Mouse (Mus musculus) stomach, embryonic 15.5 days (tissue): ENCODE results near the gene Capzb. TPM values are rescaled to one million over a fixed set of nuclear protein-coding genes. Genes with fewer than 3 reads are reported as not detected.
A peak's percentile ranks its signal among the peaks of the same experiment; 100 is the strongest.

Experiments used
- ATAC-seq: fragments of 200-750 bp; cut with Nextera tagmentation; 2 replicates; pipeline ENCODE4 v1.8.0; 2017; ENCODE audit warnings: low read depth, moderate number of reproducible peaks, moderate TSS enrichment; ENCODE audit not compliant: insufficient read depth, low FRiP score
- H3K27ac ChIP-seq: fragments of 300-500 bp; sonication (generic); 2 replicates; pipeline ENCODE4 v1.5.1; 2015; ENCODE audit warnings: mild to moderate bottlenecking, inconsistent platforms
- H3K27me3 ChIP-seq: fragments of 300-500 bp; sonication (generic); replicated peaks from 2 replicates; pipeline ENCODE4 v1.6.1; 2015; ENCODE audit warnings: inconsistent platforms
- H3K36me3 ChIP-seq: fragments of 300-500 bp; sonication (generic); 2 replicates; pipeline ENCODE4 v1.6.1; 2015; ENCODE audit warnings: inconsistent platforms
- H3K4me1 ChIP-seq: fragments of 300-500 bp; sonication (generic); 2 replicates; pipeline ENCODE4 v1.6.1; 2015; ENCODE audit warnings: inconsistent platforms
- H3K4me2 ChIP-seq: fragments of 300-500 bp; sonication (generic); 2 replicates; pipeline ENCODE4 v1.6.1; 2015; ENCODE audit warnings: mild to moderate bottlenecking, inconsistent platforms
- H3K4me3 ChIP-seq: fragments of 300-500 bp; sonication (generic); replicated peaks from 2 replicates; pipeline ENCODE4 v1.5.1; 2015; ENCODE audit warnings: inconsistent platforms
- H3K9ac ChIP-seq: fragments of 300-500 bp; sonication (generic); 2 replicates; pipeline ENCODE4 v1.6.1; 2015; ENCODE audit warnings: inconsistent platforms
- H3K9me3 ChIP-seq: fragments of 300-500 bp; sonication (generic); 2 replicates; pipeline ENCODE4 v1.6.1; 2016; ENCODE audit warnings: inconsistent platforms
- WGBS: fragments of 180-500 bp; shearing (Covaris S2); methylation state at CpG from one replicate; pipeline ENCODE4 v1.1.7; 2015; 5-methylcytosine and 5-hydroxymethylcytosine counted together
- microRNA-seq: library from miRNA; unstranded; fragments of <30 nt; microRNA quantifications from one replicate; pipeline ENCODE4, GENCODE M21; 2016
- polyA plus RNA-seq: library from polyadenylated mRNA; unstranded; fragments of >200 nt; fragmentation: Nextera tagmentation; extraction: Ambion mirVana; gene quantifications from 2 replicates; pipeline ENCODE4 v1.2.1, GENCODE M21; 2015

The Capzb gene
- polyA plus RNA-seq, 1 experiment from 2014 or later, result 375 TPM

DNA sequence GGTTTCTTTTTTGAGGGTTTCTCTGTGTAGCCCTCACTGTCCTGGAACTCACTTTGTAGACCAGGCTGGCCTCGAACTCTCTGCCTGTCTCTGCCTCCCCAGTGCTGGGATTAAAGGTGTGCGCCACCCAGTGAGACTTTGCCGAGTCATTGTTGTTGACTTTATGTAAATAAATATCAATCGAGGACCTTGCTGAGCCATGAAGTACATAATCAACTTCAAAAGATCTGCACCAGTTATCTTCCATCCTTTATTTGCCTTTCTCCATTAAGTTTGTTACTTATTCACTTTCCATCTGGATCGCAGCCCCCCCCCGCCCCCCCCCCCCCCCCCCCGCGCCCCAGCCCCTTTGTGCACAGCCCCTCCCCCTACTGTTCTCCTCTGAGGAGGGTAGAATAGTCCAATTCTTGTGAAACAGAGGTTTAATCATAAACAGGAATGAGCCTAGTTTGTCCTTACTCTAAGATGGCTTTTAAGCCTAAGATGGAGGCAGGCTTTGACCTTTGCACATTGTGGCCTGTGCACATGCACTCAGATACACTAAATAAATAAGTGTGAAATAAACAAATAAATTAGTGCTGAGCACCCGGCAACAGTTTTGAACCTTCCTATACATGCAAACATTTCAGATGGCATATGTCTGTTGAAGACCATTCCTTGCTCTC lies 142.1 kb downstream of the Capzb start:
- Histone ChIP-seq H3K4me1 (peaks cover 3% of the 10 kb centered on the region; the same call in 1 of the 2 replicates), H3K9ac (no peak overlapping the region), H3K4me2 (no peak overlapping the region), H3K27me3 (no peaks in the 10 kb centered on the region; the same call in 1 of the 2 replicates), H3K36me3 (no peaks in the 10 kb centered on the region), H3K9me3 (no peaks in the 10 kb centered on the region), H3K27ac (no peak overlapping the region), H3K4me3 (no peak overlapping the region)
- ATAC-seq, result no peak
- 49% methylated on average over 6 of the region's 9 CpGs for WGBS

DNA sequence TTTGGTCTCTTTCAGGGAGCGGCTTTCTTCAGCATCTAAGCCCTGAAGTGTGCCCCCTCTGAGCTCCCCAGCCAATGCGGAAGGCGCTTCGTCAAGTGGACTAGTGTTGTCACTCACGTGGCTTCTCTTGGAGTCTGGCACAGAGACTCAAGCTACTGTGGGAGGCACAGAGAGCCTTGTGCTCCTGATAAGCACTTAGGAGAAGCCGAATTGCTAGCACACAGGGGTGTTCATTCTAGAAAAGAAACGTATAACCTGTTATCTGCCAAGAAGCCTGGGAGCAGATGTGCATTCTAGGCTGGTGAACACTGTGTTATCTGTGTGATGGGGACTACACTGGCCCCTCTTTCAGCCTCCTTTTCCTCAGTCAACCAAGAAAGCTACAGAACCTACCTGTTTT lies 142.8 kb downstream of the Capzb start:
- WGBS, result 52% methylated on average over 7 of the region's 7 CpGs

GRCm38 (mm10) chr4:139336822-139337483 lies 144.3 kb downstream of the Capzb start:
- no peaks in the 10 kb centered on the region; the same call in 1 of the 2 replicates for H3K27me3 ChIP-seq
- ATAC-seq, result peak; percentile 69
- peaks cover 3% of the 10 kb centered on the region; the same call in 1 of the 2 replicates for H3K4me1 ChIP-seq
- 23% methylated on average over 24 of the region's 24 CpGs for WGBS
- H3K27ac ChIP-seq, result no peak overlapping the region
- H3K36me3 ChIP-seq, result no peaks in the 10 kb centered on the region
- H3K9me3 ChIP-seq, result no peaks in the 10 kb centered on the region
- H3K4me2 ChIP-seq, result peak overlapping the region; percentile 53
- no peak overlapping the region for H3K9ac ChIP-seq
- peak overlapping the region; percentile 29 for H3K4me3 ChIP-seq

More for the DNA sequence above, 142.8 kb downstream of the Capzb start:
- Histone ChIP-seq H3K4me3 (no peak overlapping the region), H3K9me3 (no peaks in the 10 kb centered on the region), H3K4me1 (peaks cover 3% of the 10 kb centered on the region; the same call in 1 of the 2 replicates), H3K36me3 (no peaks in the 10 kb centered on the region), H3K4me2 (no peak overlapping the region), H3K9ac (no peak overlapping the region), H3K27ac (no peak overlapping the region), H3K27me3 (no peaks in the 10 kb centered on the region; the same call in 1 of the 2 replicates)
- peak; percentile 72 for ATAC-seq

DNA sequence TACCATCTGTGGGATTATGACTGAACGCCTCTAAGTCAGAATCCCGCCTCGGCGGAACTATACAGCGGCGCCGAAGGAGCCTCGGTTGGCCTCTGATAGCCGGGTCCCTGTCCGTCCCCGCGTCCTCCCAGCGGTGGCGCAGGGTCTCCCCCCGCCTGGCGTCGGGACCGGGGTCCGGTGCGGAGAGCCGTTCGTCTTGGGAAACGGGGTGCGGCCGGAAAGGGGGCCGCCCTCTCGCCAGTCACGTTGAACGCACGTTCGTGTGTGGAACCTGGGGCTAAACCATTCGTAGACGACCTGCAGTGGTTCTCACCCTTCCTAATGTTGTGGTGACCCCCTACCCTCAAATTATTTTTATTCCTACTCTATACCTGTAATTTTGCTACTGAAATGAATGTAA lies 145.4 kb downstream of the Capzb start:
- ATAC-seq, result no peak
- WGBS, result 43% methylated on average over 33 of the region's 33 CpGs
- Histone ChIP-seq H3K27me3 (no peaks in the 10 kb centered on the region; the same call in 1 of the 2 replicates), H3K4me3 (no peak overlapping the region), H3K36me3 (no peaks in the 10 kb centered on the region), H3K4me2 (no peak overlapping the region), H3K9ac (no peak overlapping the region), H3K27ac (no peak overlapping the region), H3K4me1 (peaks cover 3% of the 10 kb centered on the region; the same call in 1 of the 2 replicates), H3K9me3 (no peaks in the 10 kb centered on the region)

DNA sequence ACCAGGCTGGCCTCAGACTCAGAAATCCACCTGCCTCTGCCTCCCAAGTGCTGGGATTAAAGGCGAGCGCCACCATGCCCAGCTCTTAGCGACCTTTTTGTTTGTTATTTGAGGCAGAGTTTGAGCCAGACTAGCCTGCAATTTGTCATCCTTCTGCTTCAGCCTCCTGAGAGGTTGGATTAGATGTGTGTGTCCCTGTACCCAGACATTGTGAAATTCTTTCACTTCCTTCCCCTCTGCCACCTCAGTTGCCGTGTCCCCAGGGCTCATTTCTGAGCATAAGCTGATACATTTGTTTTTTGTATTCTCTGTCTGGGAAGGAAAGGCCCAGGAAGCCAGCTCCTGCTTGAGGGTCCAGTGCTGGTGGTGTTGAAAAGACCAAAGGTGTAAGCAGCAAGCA lies 148.1 kb downstream of the Capzb start:
- H3K4me3 ChIP-seq, result no peak overlapping the region
- no peak overlapping the region for H3K9ac ChIP-seq
- no peak overlapping the region for H3K27ac ChIP-seq
- no peak for ATAC-seq
- H3K4me1 ChIP-seq, result peaks cover 3% of the 10 kb centered on the region; the same call in 1 of the 2 replicates
- peaks cover 4% of the 10 kb centered on the region; the same call in 1 of the 2 replicates for H3K36me3 ChIP-seq
- 77% methylated on average over 4 of the region's 4 CpGs for WGBS
- H3K9me3 ChIP-seq, result no peaks in the 10 kb centered on the region
- H3K4me2 ChIP-seq, result no peak overlapping the region
- H3K27me3 ChIP-seq, result no peaks in the 10 kb centered on the region; the same call in 1 of the 2 replicates

Small RNA genes lying within 50 kb of the gene (microRNA-seq; reads per million reads assigned to microRNA genes)
- gene Gm24245 (1.9 reads per million, percentile 2 among the genes with 10 or more reads in this experiment), gene Gm25732 (not detected)

Other genes starting within 250 kb of the Capzb start
- 22.7 and 26.1 TPM in 2 replicates for gene Rnf186, start 225.8 kb upstream of the Capzb start, polyA plus RNA-seq
- 9.2 and 9.4 TPM in 2 replicates for gene Tmco4, start 220.0 kb upstream of the Capzb start, polyA plus RNA-seq
- 0.14 TPM in 1 of 2 replicates, not detected in the other for gene Htr6, start 117.3 kb upstream of the Capzb start, polyA plus RNA-seq
- 55.6 and 64.6 TPM in 2 replicates for gene Nbl1, start 99.9 kb upstream of the Capzb start, polyA plus RNA-seq
- 514 and 574 TPM in 2 replicates for gene Minos1, start 61.8 kb upstream of the Capzb start, polyA plus RNA-seq
- 14.3 and 14.9 TPM in 2 replicates for gene Pqlc2, start 117.8 kb downstream of the Capzb start, polyA plus RNA-seq
- 111 and 125 TPM in 2 replicates for gene Akr7a5, start 117.8 kb downstream of the Capzb start, polyA plus RNA-seq
- 99.6 and 116 TPM in 2 replicates for gene Mrto4, start 159.7 kb downstream of the Capzb start, polyA plus RNA-seq
- gene Emc1, start 159.7 kb downstream of the Capzb start, polyA plus RNA-seq, result 22.6 and 27.8 TPM in 2 replicates
- 59.4 and 70.2 TPM in 2 replicates for gene Ubr4, start 159.7 kb downstream of the Capzb start, polyA plus RNA-seq